Mouse (Mus musculus) natural killer cell, adult 2 months (primary cell): ENCODE measurements around the gene Gpx6.

Source experiments
- DNase-seq, 2 experiments: peaks; one replicate each; pipeline ENCODE4 v3.0.0; 2022; ENCODE audit warnings: low spot score in 2 of 2

The Gpx6 gene

GRCm38 (mm10) chr13:21311926-21312325, at the start of gene Gpx6:
TSS of gene Gpx6 (plus strand) at chr13:21312125.
- DNase-seq: no peak

GRCm38 (mm10) chr13:21262787-21263461, 49.0 kb upstream of the Gpx6 start:
- DNase-seq: no peak

GRCm38 (mm10) chr13:21263910-21264309, 48.0 kb upstream of the Gpx6 start:
- DNase-seq: no peak

GRCm38 (mm10) chr13:21264366-21264765, 47.6 kb upstream of the Gpx6 start:
- no peak for DNase-seq

- DNase-seq: no peak
Measured at GRCm38 (mm10) chr13:21265736-21266135, 46.2 kb upstream of the Gpx6 start.

- DNase-seq: no peak
Measured at GRCm38 (mm10) chr13:21267541-21267940, 44.4 kb upstream of the Gpx6 start.

- DNase-seq: no peak
Measured at GRCm38 (mm10) chr13:21268262-21268661, 43.7 kb upstream of the Gpx6 start.

- DNase-seq: no peak
Measured at GRCm38 (mm10) chr13:21275021-21275814, 36.7 kb upstream of the Gpx6 start.

- DNase-seq: peak; percentile 8 to 15
Measured at GRCm38 (mm10) chr13:21275815-21276550, 35.9 kb upstream of the Gpx6 start.

GRCm38 (mm10) chr13:21276551-21276950, 35.4 kb upstream of the Gpx6 start:
- no peak for DNase-seq

- DNase-seq: peak in 1 of 2 experiments; percentile 13
Measured at GRCm38 (mm10) chr13:21279076-21279475, 32.8 kb upstream of the Gpx6 start.

- peak; percentile 74 to 79 for DNase-seq
Measured at GRCm38 (mm10) chr13:21279559-21279958, 32.4 kb upstream of the Gpx6 start.

- no peak for DNase-seq
Measured at GRCm38 (mm10) chr13:21292631-21293030, 19.3 kb upstream of the Gpx6 start, which contains the start of gene Gpx5. TSS of gene Gpx5 (minus strand) at chr13:21292731.

- no peak for DNase-seq
Measured at GRCm38 (mm10) chr13:21298557-21298956, 13.4 kb upstream of the Gpx6 start.

GRCm38 (mm10) chr13:21304483-21305066, 7.3 kb upstream of the Gpx6 start:
- DNase-seq: no peak

- DNase-seq: no peak
Measured at GRCm38 (mm10) chr13:21309788-21310187, 2.1 kb upstream of the Gpx6 start.

GRCm38 (mm10) chr13:21312854-21313253, 929 bp downstream of the Gpx6 start:
- DNase-seq: no peak

GRCm38 (mm10) chr13:21313903-21314302, 2.0 kb downstream of the Gpx6 start:
- no peak for DNase-seq

GRCm38 (mm10) chr13:21320262-21320661, 8.3 kb downstream of the Gpx6 start:
- DNase-seq: no peak

GRCm38 (mm10) chr13:21321890-21322494, 10.1 kb downstream of the Gpx6 start:
- DNase-seq: no peak

- no peak for DNase-seq
Measured at GRCm38 (mm10) chr13:21322509-21323375, 10.8 kb downstream of the Gpx6 start.
